Mouse (Mus musculus): ENCODE data around the gene Gm7356. TPM values are rescaled to one million over a fixed set of nuclear protein-coding genes. Genes with fewer than 3 reads are reported as not detected.
"Not testable (repeated sequence)": the region's sequence is repeated elsewhere in the genome, so short reads cannot be mapped to it uniquely, and the experiment has no call there.

Gm7356 gene
- not detected in 2 replicates for polyA plus RNA-seq (2016; fragmentation: Nextera tagmentation; extraction: Ambion mirVana)

GRCm38 (mm10) chr17:14003604-14004003 is at the start of gene Gm7356:
TSS of gene Gm7356 (minus strand) at chr17:14003704.
- H3K4me3 ChIP-seq; H3K4me1 ChIP-seq; H3K36me3 ChIP-seq (replicated peaks); H3K27ac ChIP-seq; H3K27me3 ChIP-seq (ENCODE audit: poor library complexity, severe bottlenecking); H3K9me3 ChIP-seq; DNase-seq (ENCODE audit: extremely low spot score, low spot score): not testable (repeated sequence)
- WGBS, result 91% methylated on average over 4 of the region's 4 CpGs

- 88% methylated on average over 1 of the region's 2 CpGs for WGBS
- not testable (repeated sequence) for DNase-seq (ENCODE audit: extremely low spot score, low spot score); H3K36me3 ChIP-seq (replicated peaks); H3K4me3 ChIP-seq; H3K4me1 ChIP-seq; H3K9me3 ChIP-seq; H3K27me3 ChIP-seq (ENCODE audit: poor library complexity, severe bottlenecking); H3K27ac ChIP-seq
These were observed 38.4 kb upstream of the Gm7356 start for GRCm38 (mm10) chr17:14041880-14042279.

- H3K27me3 ChIP-seq (ENCODE audit: poor library complexity, severe bottlenecking); DNase-seq (ENCODE audit: extremely low spot score, low spot score); H3K27ac ChIP-seq; H3K36me3 ChIP-seq (replicated peaks); H3K4me3 ChIP-seq; H3K9me3 ChIP-seq; H3K4me1 ChIP-seq: not testable (repeated sequence)
- 66% methylated on average over 1 of the region's 2 CpGs for WGBS
These were observed 33.5 kb upstream of the Gm7356 start for GRCm38 (mm10) chr17:14037012-14037411.

- not testable (repeated sequence) for H3K27me3 ChIP-seq (ENCODE audit: poor library complexity, severe bottlenecking); H3K4me1 ChIP-seq; H3K9me3 ChIP-seq; DNase-seq (ENCODE audit: extremely low spot score, low spot score); H3K36me3 ChIP-seq (replicated peaks); H3K27ac ChIP-seq; H3K4me3 ChIP-seq
- WGBS, result 85% methylated on average over 4 of the region's 4 CpGs
These were observed 32.6 kb upstream of the Gm7356 start for GRCm38 (mm10) chr17:14036113-14036512.

- not testable (repeated sequence) for DNase-seq (ENCODE audit: extremely low spot score, low spot score); H3K27ac ChIP-seq; H3K4me1 ChIP-seq; H3K27me3 ChIP-seq (ENCODE audit: poor library complexity, severe bottlenecking); H3K4me3 ChIP-seq; H3K9me3 ChIP-seq; H3K36me3 ChIP-seq (replicated peaks)
- 60% methylated on average over 2 of the region's 2 CpGs for WGBS
These were observed 10.1 kb downstream of the Gm7356 start for GRCm38 (mm10) chr17:13993425-13993824.

GRCm38 (mm10) chr17:13987690-13988089 is 15.8 kb downstream of the Gm7356 start:
- no peaks in the 10 kb centered on the region for H3K9me3 ChIP-seq
- no peaks in the 10 kb centered on the region for H3K27me3 ChIP-seq (ENCODE audit: poor library complexity, severe bottlenecking)
- no peak overlapping the region for H3K4me3 ChIP-seq
- no peak for DNase-seq (ENCODE audit: extremely low spot score, low spot score)
- no peak overlapping the region for H3K27ac ChIP-seq
- H3K4me1 ChIP-seq, result no peaks in the 10 kb centered on the region
- H3K36me3 ChIP-seq (replicated peaks), result no peaks in the 10 kb centered on the region
- 100% methylated on average over 1 of the region's 1 CpGs for WGBS

- H3K27ac ChIP-seq; H3K9me3 ChIP-seq; DNase-seq (ENCODE audit: extremely low spot score, low spot score); H3K4me3 ChIP-seq; H3K4me1 ChIP-seq; H3K36me3 ChIP-seq (replicated peaks); H3K27me3 ChIP-seq (ENCODE audit: poor library complexity, severe bottlenecking): not testable (repeated sequence)
- WGBS, result 88% methylated on average over 5 of the region's 5 CpGs
These were observed 32.7 kb downstream of the Gm7356 start for GRCm38 (mm10) chr17:13970796-13971195.

- not testable (repeated sequence) for H3K27me3 ChIP-seq (ENCODE audit: poor library complexity, severe bottlenecking); H3K4me1 ChIP-seq; H3K4me3 ChIP-seq; H3K36me3 ChIP-seq (replicated peaks); H3K27ac ChIP-seq; DNase-seq (ENCODE audit: extremely low spot score, low spot score); H3K9me3 ChIP-seq
- WGBS, result 64% methylated on average over 1 of the region's 2 CpGs
These were observed 33.6 kb downstream of the Gm7356 start for GRCm38 (mm10) chr17:13969917-13970316.

- 35% methylated on average over 1 of the region's 2 CpGs for WGBS
- not testable (repeated sequence) for H3K9me3 ChIP-seq; DNase-seq (ENCODE audit: extremely low spot score, low spot score)
These were observed 38.5 kb downstream of the Gm7356 start for GRCm38 (mm10) chr17:13965048-13965447.

GRCm38 (mm10) chr17:13962245-13962644 is 41.3 kb downstream of the Gm7356 start:
- WGBS, result 92% methylated on average over 3 of the region's 3 CpGs

More at GRCm38 (mm10) chr17:13965048-13965447, 38.5 kb downstream of the Gm7356 start:
- not testable (repeated sequence) for H3K36me3 ChIP-seq (replicated peaks); H3K27ac ChIP-seq; H3K4me3 ChIP-seq; H3K4me1 ChIP-seq; H3K27me3 ChIP-seq (ENCODE audit: poor library complexity, severe bottlenecking)

GRCm38 (mm10) chr17:13958129-13958528 is 45.4 kb downstream of the Gm7356 start:
- not testable (repeated sequence) for H3K36me3 ChIP-seq (replicated peaks); H3K4me1 ChIP-seq; H3K27me3 ChIP-seq (ENCODE audit: poor library complexity, severe bottlenecking); H3K27ac ChIP-seq; H3K4me3 ChIP-seq; DNase-seq (ENCODE audit: extremely low spot score, low spot score); H3K9me3 ChIP-seq
- 62% methylated on average over 1 of the region's 2 CpGs for WGBS

More at GRCm38 (mm10) chr17:13962245-13962644, 41.3 kb downstream of the Gm7356 start:
- H3K9me3 ChIP-seq; H3K4me3 ChIP-seq; H3K27me3 ChIP-seq (ENCODE audit: poor library complexity, severe bottlenecking); H3K27ac ChIP-seq; DNase-seq (ENCODE audit: extremely low spot score, low spot score); H3K4me1 ChIP-seq; H3K36me3 ChIP-seq (replicated peaks): not testable (repeated sequence)

GRCm38 (mm10) chr17:13951570-13951969 is 51.9 kb downstream of the Gm7356 start:
- H3K9me3 ChIP-seq; DNase-seq (ENCODE audit: extremely low spot score, low spot score); H3K4me1 ChIP-seq; H3K27me3 ChIP-seq (ENCODE audit: poor library complexity, severe bottlenecking); H3K27ac ChIP-seq; H3K36me3 ChIP-seq (replicated peaks); H3K4me3 ChIP-seq: not testable (repeated sequence)
- WGBS, result 94% methylated on average over 1 of the region's 1 CpGs

Measured in forebrain, embryonic 10.5 days (tissue).